Mouse (Mus musculus) ovary, postnatal 36 days (tissue): ENCODE measurements around the gene Msrb1.
"Not testable (repeated sequence)": the region's sequence is repeated elsewhere in the genome, so short reads cannot be mapped to it uniquely, and the experiment has no call there.

Experiments used
- DNase-seq: peaks from one replicate; pipeline ENCODE4 v3.0.0; 2022; ENCODE audit warnings: low spot score, mixed read lengths

The Msrb1 gene

GRCm38 (mm10) chr17:24719494-24720222, 16.8 kb upstream of the Msrb1 start:
- peak; percentile 97 for DNase-seq

- DNase-seq, result not testable (repeated sequence)
These were observed 15.8 kb upstream of the Msrb1 start for GRCm38 (mm10) chr17:24720616-24721015.

GRCm38 (mm10) chr17:24721383-24721955, 15.0 kb upstream of the Msrb1 start:
- DNase-seq, result not testable (repeated sequence)

GRCm38 (mm10) chr17:24722220-24722924, 14.1 kb upstream of the Msrb1 start:
- DNase-seq, result no peak

- no peak for DNase-seq
These were observed 13.1 kb upstream of the Msrb1 start for GRCm38 (mm10) chr17:24723122-24723880.

- DNase-seq, result no peak
These were observed 12.6 kb upstream of the Msrb1 start for GRCm38 (mm10) chr17:24723881-24724180.

GRCm38 (mm10) chr17:24724184-24724583, 12.3 kb upstream of the Msrb1 start, which contains the start of gene Ndufb10:
TSS of gene Ndufb10 (minus strand) at chr17:24724478.
- DNase-seq, result peak; percentile 96

- DNase-seq, result no peak
These were observed 10.6 kb upstream of the Msrb1 start for GRCm38 (mm10) chr17:24725637-24726390.

- no peak for DNase-seq
These were observed 8.8 kb upstream of the Msrb1 start, which contains the start of gene Rpl3l for GRCm38 (mm10) chr17:24727618-24728017. TSS of gene Rpl3l (plus strand) at chr17:24727820.

- no peak for DNase-seq
These were observed 8.3 kb upstream of the Msrb1 start for GRCm38 (mm10) chr17:24728184-24728583.

- no peak for DNase-seq
These were observed 7.4 kb upstream of the Msrb1 start for GRCm38 (mm10) chr17:24729067-24729466.

GRCm38 (mm10) chr17:24730787-24731186, 5.7 kb upstream of the Msrb1 start:
- no peak for DNase-seq

GRCm38 (mm10) chr17:24732233-24732935, 4.1 kb upstream of the Msrb1 start:
- DNase-seq, result no peak

GRCm38 (mm10) chr17:24733434-24734050, 2.9 kb upstream of the Msrb1 start:
- DNase-seq, result no peak

- DNase-seq, result no peak
These were observed 1.9 kb upstream of the Msrb1 start for GRCm38 (mm10) chr17:24734513-24734912.

GRCm38 (mm10) chr17:24735446-24735845, 996 bp upstream of the Msrb1 start:
- DNase-seq, result no peak

- no peak for DNase-seq
These were observed 831 bp downstream of the Msrb1 start for GRCm38 (mm10) chr17:24737135-24737810.

GRCm38 (mm10) chr17:24738238-24738637, 1.8 kb downstream of the Msrb1 start:
- DNase-seq, result no peak

GRCm38 (mm10) chr17:24739926-24740325, 3.5 kb downstream of the Msrb1 start:
- no peak for DNase-seq

- no peak for DNase-seq
These were observed 5.9 kb downstream of the Msrb1 start for GRCm38 (mm10) chr17:24742307-24742706.
